Mouse (Mus musculus) MEL (cell line): Measurements from ENCODE around the gene Srsf1. TPM values are rescaled to one million over a fixed set of nuclear protein-coding genes. Genes with fewer than 3 reads are reported as not detected.
A peak's percentile ranks its signal among the peaks of the same experiment; 100 is the strongest.

Experiments
- DNase-seq: peaks from one replicate; pipeline ENCODE4 v3.0.0; 2011; ENCODE audit warnings: low read depth, low spot score
- H3K27ac ChIP-seq: 2 replicates; pipeline ENCODE4 v1.5.1; 2012; ENCODE audit warnings: low read depth, mild to moderate bottlenecking, control low read depth, low read length, moderate library complexity; ENCODE audit not compliant: control insufficient read depth
- H3K27me3 ChIP-seq, 2 experiments: fragments of 150-350 bp in 1 of 2; sonication (generic) in 1 of 2; 2 replicates each; pipeline ENCODE4 v1.6.1; 2012; ENCODE audit warnings: low read length in 2 of 2, mild to moderate bottlenecking in 2 of 2, improper control_type of control experiment in 1 of 2, moderate library complexity in 1 of 2; ENCODE audit not compliant: insufficient read depth in 2 of 2, control insufficient read depth in 1 of 2
- H3K36me3 ChIP-seq, 2 experiments: 2 replicates each; pipeline ENCODE4 v1.6.1; 2012 to 2014; ENCODE audit warnings: low read length in 2 of 2, improper control_type of control experiment in 1 of 2, inconsistent platforms in 1 of 2, mild to moderate bottlenecking in 1 of 2; ENCODE audit not compliant: insufficient read depth in 2 of 2, control insufficient read depth in 1 of 2
- H3K4me1 ChIP-seq, 2 experiments: fragments of 150-350 bp in 1 of 2; sonication (generic) in 1 of 2; 2 replicates each; pipeline ENCODE4 v1.6.1; 2012; ENCODE audit warnings: low read length in 2 of 2, improper control_type of control experiment in 1 of 2, mild to moderate bottlenecking in 1 of 2; ENCODE audit not compliant: insufficient read depth in 2 of 2, control insufficient read depth in 1 of 2
- H3K4me3 ChIP-seq, 2 experiments: fragments of 150-350 bp in 1 of 2; sonication (generic) in 1 of 2; 2 replicates each; pipeline ENCODE4 v1.5.1; 2012; ENCODE audit warnings: low read depth in 2 of 2, low read length in 2 of 2, mild to moderate bottlenecking in 2 of 2, moderate library complexity in 2 of 2, control low read depth in 1 of 2, improper control_type of control experiment in 1 of 2; ENCODE audit not compliant: control insufficient read depth in 1 of 2, insufficient read depth in 1 of 2
- H3K79me2 ChIP-seq: 2 replicates; pipeline ENCODE4 v1.6.1; 2012; ENCODE audit warnings: mild to moderate bottlenecking, low read length, moderate library complexity; ENCODE audit not compliant: control insufficient read depth, poor library complexity, insufficient read depth
- H3K9ac ChIP-seq: 2 replicates; pipeline ENCODE4 v1.6.1; 2012; ENCODE audit warnings: low read depth, mild to moderate bottlenecking, control low read depth, low read length, moderate library complexity; ENCODE audit not compliant: control insufficient read depth, poor library complexity, severe bottlenecking
- H3K9me3 ChIP-seq: fragments of 150-350 bp; sonication (generic); replicated peaks from 2 replicates; pipeline ENCODE4 v1.6.1; 2012; ENCODE audit warnings: mild to moderate bottlenecking, low read length, improper control_type of control experiment, moderate library complexity; ENCODE audit not compliant: insufficient read depth
- CHD1 ChIP-seq: IDR thresholded peaks from 2 replicates; pipeline ENCODE4 v1.6.1; 2012; ENCODE audit warnings: low read depth, mild to moderate bottlenecking, inconsistent platforms, low read length, improper control_type of control experiment
- CHD2 ChIP-seq: IDR thresholded peaks from 2 replicates; pipeline ENCODE4 v1.6.1; 2011; ENCODE audit warnings: low read length, improper control_type of control experiment
- CTCF ChIP-seq, 3 experiments: IDR thresholded peaks in 2 of 3; conservative IDR thresholded peaks in 1 of 3; 2 replicates each; pipeline ENCODE4 v1.5.1; 2011 to 2012; ENCODE audit warnings: low read length in 3 of 3, low read depth in 2 of 3, mild to moderate bottlenecking in 2 of 3, improper control_type of control experiment in 1 of 3, inconsistent platforms in 1 of 3, mixed read lengths in 1 of 3, moderate library complexity in 1 of 3; ENCODE audit not compliant: control insufficient read depth in 1 of 3, insufficient read depth in 1 of 3, poor library complexity in 1 of 3, severe bottlenecking in 1 of 3
- EP300 ChIP-seq, 2 experiments: IDR thresholded peaks; 2 replicates each; pipeline ENCODE4 v1.6.1; 2011; ENCODE audit warnings: improper control_type of control experiment in 2 of 2, low read length in 2 of 2, low read depth in 1 of 2, mild to moderate bottlenecking in 1 of 2
- ETS1 ChIP-seq: IDR thresholded peaks from 2 replicates; pipeline ENCODE4 v1.6.1; 2012; ENCODE audit warnings: low read depth, mild to moderate bottlenecking, inconsistent platforms, low read length, improper control_type of control experiment, moderate library complexity
- GATA1 ChIP-seq: IDR thresholded peaks from 2 replicates; pipeline ENCODE4 v1.6.1; 2011; ENCODE audit warnings: low read depth, low read length, improper control_type of control experiment
- HCFC1 ChIP-seq: IDR thresholded peaks from 2 replicates; pipeline ENCODE4 v1.6.1; 2012; ENCODE audit warnings: low read depth, mild to moderate bottlenecking, inconsistent platforms, low read length, improper control_type of control experiment, moderate library complexity
- JUND ChIP-seq: IDR thresholded peaks from 2 replicates; pipeline ENCODE4 v1.6.1; 2011; ENCODE audit warnings: low read depth, mild to moderate bottlenecking, improper control_type of control experiment, low read length
- MAZ ChIP-seq: IDR thresholded peaks from 2 replicates; pipeline ENCODE4 v1.6.1; 2012; ENCODE audit warnings: low read depth, mild to moderate bottlenecking, inconsistent platforms, low read length, improper control_type of control experiment
- MYC ChIP-seq: IDR thresholded peaks from 2 replicates; pipeline ENCODE4 v1.6.1; 2011; ENCODE audit warnings: low read depth, mild to moderate bottlenecking, low read length, improper control_type of control experiment, moderate library complexity
- NELFE ChIP-seq: IDR thresholded peaks from 2 replicates; pipeline ENCODE4 v1.6.1; 2011; ENCODE audit warnings: low read depth, low read length, improper control_type of control experiment
- NRF1 ChIP-seq: IDR thresholded peaks from 2 replicates; pipeline ENCODE4 v1.6.1; 2014; ENCODE audit warnings: low read depth, mild to moderate bottlenecking, inconsistent platforms, low read length, improper control_type of control experiment, moderate library complexity; ENCODE audit not compliant: poor library complexity, insufficient read depth, severe bottlenecking
- POLR2A ChIP-seq, 2 experiments: IDR thresholded peaks; 2 replicates each; pipeline ENCODE4 v1.6.1; 2011 to 2012; ENCODE audit warnings: low read length in 2 of 2, mild to moderate bottlenecking in 2 of 2, control low read depth in 1 of 2, improper control_type of control experiment in 1 of 2, low read depth in 1 of 2, moderate library complexity in 1 of 2; ENCODE audit not compliant: control insufficient read depth in 1 of 2, insufficient read depth in 1 of 2, poor library complexity in 1 of 2
- POLR2AphosphoS5 ChIP-seq: IDR thresholded peaks from 2 replicates; pipeline ENCODE4 v1.6.1; 2012; ENCODE audit warnings: low read depth, borderline replicate concordance, mild to moderate bottlenecking, inconsistent platforms, low read length, moderate library complexity, mixed read lengths
- RAD21 ChIP-seq: IDR thresholded peaks from 2 replicates; pipeline ENCODE4 v1.6.1; 2011; ENCODE audit warnings: mild to moderate bottlenecking, low read depth, low read length, improper control_type of control experiment
- RCOR1 ChIP-seq: IDR thresholded peaks from 2 replicates; pipeline ENCODE4 v1.6.1; 2012; ENCODE audit warnings: low read depth, mild to moderate bottlenecking, inconsistent platforms, low read length, improper control_type of control experiment
- SMC3 ChIP-seq: IDR thresholded peaks from 2 replicates; pipeline ENCODE4 v1.6.1; 2011; ENCODE audit warnings: low read depth, low read length, improper control_type of control experiment
- TAL1 ChIP-seq: IDR thresholded peaks from 2 replicates; pipeline ENCODE4 v1.6.1; 2012; ENCODE audit warnings: mild to moderate bottlenecking, inconsistent platforms, low read length, moderate library complexity, mixed read lengths
- UBTF ChIP-seq: IDR thresholded peaks from 2 replicates; pipeline ENCODE4 v1.6.1; 2012; ENCODE audit warnings: low read depth, mild to moderate bottlenecking, inconsistent platforms, low read length, improper control_type of control experiment, moderate library complexity, borderline replicate concordance; ENCODE audit not compliant: insufficient read depth
- USF1 ChIP-seq: IDR thresholded peaks from 2 replicates; pipeline ENCODE4 v1.6.1; 2014; ENCODE audit warnings: low read depth, mild to moderate bottlenecking, inconsistent platforms, low read length, improper control_type of control experiment, moderate library complexity
- USF2 ChIP-seq, 2 experiments: IDR thresholded peaks; 2 replicates each; pipeline ENCODE4 v1.6.1; 2011 to 2012; ENCODE audit warnings: improper control_type of control experiment in 2 of 2, low read length in 2 of 2, borderline replicate concordance in 1 of 2, inconsistent platforms in 1 of 2, low read depth in 1 of 2, mild to moderate bottlenecking in 1 of 2; ENCODE audit not compliant: insufficient read depth in 1 of 2
- ZC3H11A ChIP-seq: IDR thresholded peaks from 2 replicates; pipeline ENCODE4 v1.6.1; 2012; ENCODE audit warnings: low read depth, mild to moderate bottlenecking, inconsistent platforms, low read length, improper control_type of control experiment
- ZMIZ1 ChIP-seq: IDR thresholded peaks from 2 replicates; pipeline ENCODE4 v1.6.1; 2012; ENCODE audit warnings: low read depth, mild to moderate bottlenecking, inconsistent platforms, low read length, improper control_type of control experiment, moderate library complexity
- ZNF384 ChIP-seq: IDR thresholded peaks from 2 replicates; pipeline ENCODE4 v1.6.1; 2012; ENCODE audit warnings: low read depth, mild to moderate bottlenecking, inconsistent platforms, low read length, improper control_type of control experiment
- polyA plus RNA-seq, 2 experiments: library from polyadenylated mRNA; stranded (reverse) in 1 of 2; unstranded in 1 of 2; fragments of >175 nt in 1 of 2; fragments of >200 nt in 1 of 2; gene quantifications; 2 replicates each; pipeline versions ENCODE4 v1.2.1 to v1.2.4; 2012; ENCODE audit warnings: low replicate concordance in 2 of 2, low read depth in 1 of 2; ENCODE audit not compliant: insufficient read length in 2 of 2, insufficient read depth in 1 of 2, missing spikeins in 1 of 2
- total RNA-seq: library from RNA; depleted of rRNA; stranded (reverse); fragments of 300-350 nt; gene quantifications from 2 replicates; pipeline ENCODE4 v1.2.3, GENCODE M21; 2012

The Srsf1 gene
- total and polyA plus RNA-seq, 3 experiments: 421 to 596 (median 431) TPM

DNA sequence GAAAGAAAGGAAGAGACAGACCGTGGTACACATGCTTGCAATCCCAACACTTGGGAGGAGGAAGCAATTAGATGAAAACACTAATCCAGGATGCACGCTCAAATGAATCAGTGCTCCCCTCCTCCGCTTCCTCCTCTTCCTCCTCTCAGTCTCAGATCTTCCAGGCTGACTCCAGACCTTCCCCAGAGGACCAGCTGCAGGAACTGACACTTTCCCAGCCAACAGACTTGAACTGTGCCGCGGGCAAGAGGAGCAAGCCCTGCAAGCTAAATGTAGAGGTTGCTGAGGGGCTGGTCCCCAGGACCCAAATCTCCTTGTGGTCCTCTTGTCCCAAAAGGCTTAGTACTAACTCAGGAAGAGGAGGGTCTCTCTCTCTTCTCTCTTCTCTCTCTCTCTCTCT lies 42.0 kb downstream of the Srsf1 start:
- no peaks in the 10 kb centered on the region for H3K9me3 ChIP-seq
- no peak for DNase-seq
- H3K27me3 ChIP-seq: no peaks in the 10 kb centered on the region; a peak in 1 of 4 replicates
- no peaks in the 10 kb centered on the region for H3K36me3 ChIP-seq
- no peaks in the 10 kb centered on the region for H3K4me1 ChIP-seq
- no peak overlapping the region for H3K4me3 ChIP-seq
- no peak overlapping the region for H3K27ac ChIP-seq
- no peak overlapping the region for H3K9ac ChIP-seq
- no peak for TF ChIP-seq ZC3H11A
- TF ChIP-seq CHD1: no peak
- TF ChIP-seq USF2 (IDR thresholded peaks at IDR 0.05; ENCODE audit: borderline replicate concordance in 1 of 2, insufficient read depth in 1 of 2, low read depth in 1 of 2, low read length in 2 of 2): no peak
- TF ChIP-seq MYC: no peak
- TF ChIP-seq GATA1: no peak
- TF ChIP-seq JUND: no peak
- no peak for TF ChIP-seq ETS1
- no peak for TF ChIP-seq USF1
- no peak for TF ChIP-seq ZMIZ1
- no peaks in the 10 kb centered on the region for H3K79me2 ChIP-seq

DNA sequence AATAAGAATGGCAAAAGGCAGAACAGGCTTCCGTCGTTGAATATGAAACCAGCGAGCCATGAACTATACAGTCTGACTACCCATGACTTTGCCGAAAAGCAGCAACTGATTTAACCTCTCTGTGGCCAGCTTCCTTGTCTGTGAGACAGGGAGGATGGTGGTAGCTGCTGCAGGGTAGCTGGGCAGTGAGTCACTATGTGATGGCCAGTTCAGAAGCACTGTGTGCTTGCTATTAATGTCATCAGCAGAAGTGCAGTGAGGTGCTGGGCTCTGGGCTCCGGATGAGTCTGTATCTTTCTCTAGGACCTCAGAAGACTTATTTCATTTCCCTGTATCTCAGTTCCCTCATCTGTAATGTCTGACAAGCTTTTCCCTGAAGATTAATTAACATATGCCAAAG lies 43.1 kb downstream of the Srsf1 start:
- TF ChIP-seq ZNF384 (no peak), MAZ (no peak), SMC3 (no peak), NELFE (no peak), USF2 (IDR thresholded peaks at IDR 0.05; ENCODE audit: borderline replicate concordance in 1 of 2, insufficient read depth in 1 of 2, low read depth in 1 of 2, low read length in 2 of 2) (no peak), POLR2A (IDR thresholded peaks at IDR 0.05; ENCODE audit: control insufficient read depth in 1 of 2, insufficient read depth in 1 of 2, low read depth in 1 of 2, low read length in 2 of 2, poor library complexity in 1 of 2) (no peak), TAL1 (no peak), UBTF (no peak)
- H3K79me2 ChIP-seq: no peaks in the 10 kb centered on the region
- H3K36me3 ChIP-seq: no peaks in the 10 kb centered on the region
- H3K27ac ChIP-seq: no peak overlapping the region
- no peak for DNase-seq
- H3K9me3 ChIP-seq: no peaks in the 10 kb centered on the region
- no peaks in the 10 kb centered on the region for H3K4me1 ChIP-seq
- H3K4me3 ChIP-seq: no peak overlapping the region
- no peak overlapping the region for H3K9ac ChIP-seq
- no peaks in the 10 kb centered on the region; a peak in 1 of 4 replicates for H3K27me3 ChIP-seq

DNA sequence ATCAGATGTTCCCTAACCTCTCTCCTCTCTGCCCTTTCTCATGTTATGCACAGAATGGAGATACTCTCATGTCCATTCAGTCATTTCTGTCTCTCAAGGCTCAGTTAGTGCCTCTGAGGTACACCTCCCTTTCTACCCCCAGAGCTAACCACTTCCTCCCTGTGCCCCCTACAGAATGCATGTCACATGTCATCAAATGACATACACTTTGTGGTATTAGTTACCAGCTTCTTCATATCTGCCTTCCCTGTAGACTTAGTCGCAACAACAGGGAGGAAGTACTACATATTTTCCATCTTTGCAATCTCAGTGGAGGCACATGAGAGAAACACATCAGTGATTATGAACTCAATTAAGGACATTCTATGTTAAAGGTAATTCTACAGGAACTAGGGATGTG lies 44.8 kb downstream of the Srsf1 start:
- H3K9me3 ChIP-seq: no peaks in the 10 kb centered on the region
- no peak overlapping the region for H3K27ac ChIP-seq
- no peaks in the 10 kb centered on the region for H3K36me3 ChIP-seq
- no peak overlapping the region for H3K4me3 ChIP-seq
- peak; percentile 33 for DNase-seq
- H3K27me3 ChIP-seq: peaks cover 2 to 8% of the 10 kb centered on the region in 2 experiments; a peak in 3 of 4 replicates
- H3K9ac ChIP-seq: no peak overlapping the region
- TF ChIP-seq ZC3H11A (no peak), ZMIZ1 (no peak), TAL1 (no peak), RAD21 (no peak), CHD1 (no peak), USF1 (no peak), EP300 (IDR thresholded peaks at IDR 0.05; ENCODE audit: low read depth in 1 of 2, low read length in 2 of 2) (no peak), CHD2 (no peak), GATA1 (no peak), RCOR1 (no peak), CTCF (IDR thresholded peaks at IDR 0.05 in 2 of 3, conservative IDR thresholded peaks at IDR 0.05 in 1 of 3; ENCODE audit: control insufficient read depth in 1 of 3, insufficient read depth in 1 of 3, low read depth in 2 of 3, low read length in 3 of 3, poor library complexity in 1 of 3, severe bottlenecking in 1 of 3) (no peak), NRF1 (no peak), HCFC1 (no peak), SMC3 (no peak), POLR2AphosphoS5 (no peak)
- no peaks in the 10 kb centered on the region for H3K4me1 ChIP-seq
- no peaks in the 10 kb centered on the region for H3K79me2 ChIP-seq
